Mouse (Mus musculus) olfactory bulb, adult 2 months (tissue): ENCODE results near the gene Cptp.

Experiments used
- CTCF ChIP-seq: fragments of 200-500 bp; IDR thresholded peaks from 2 replicates; pipeline ENCODE4 v1.5.1; 2012; ENCODE audit warnings: low read depth, mild to moderate bottlenecking, low read length, moderate library complexity; ENCODE audit not compliant: insufficient read depth
- POLR2A ChIP-seq: fragments of 200-500 bp; IDR thresholded peaks from 2 replicates; pipeline ENCODE4 v1.6.1; 2012; ENCODE audit warnings: mild to moderate bottlenecking, low read depth, low read length, moderate library complexity; ENCODE audit not compliant: insufficient read depth

DNA sequence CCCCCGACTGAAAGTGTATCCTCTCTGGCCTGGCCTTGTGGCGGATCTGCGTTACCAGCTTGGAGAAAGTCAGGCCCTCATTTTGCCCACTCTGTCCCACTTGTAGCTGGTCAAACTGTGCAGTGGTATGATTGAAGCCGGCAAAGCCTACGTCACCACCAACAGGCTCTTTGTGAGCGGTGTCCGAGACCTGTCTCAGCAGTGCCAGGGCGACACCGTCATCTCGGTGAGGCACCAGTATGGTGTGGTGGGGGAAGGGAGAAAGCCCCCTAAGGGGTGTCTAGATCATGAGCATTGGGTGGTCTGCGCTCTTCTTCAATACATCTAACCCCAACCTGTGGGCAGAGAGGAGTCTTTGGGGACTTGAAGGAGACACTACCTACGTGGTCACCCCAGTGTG is 27.2 kb upstream of the Cptp start:
- no peak for TF ChIP-seq POLR2A
- TF ChIP-seq CTCF: no peak
